Mouse (Mus musculus) splenic B cell, adult 2 months (primary cell): ENCODE measurements around the gene Vmn1r74.
"Not testable (repeated sequence)": the region's sequence is repeated elsewhere in the genome, so short reads cannot be mapped to it uniquely, and the experiment has no call there.

Experiments used
- DNase-seq: peaks from one replicate; pipeline ENCODE4 v3.0.0-alpha.2; 2011; ENCODE audit warnings: low read depth, low spot score
- H3K27me3 ChIP-seq: 2 replicates; pipeline ENCODE4 v1.6.1; 2012; ENCODE audit warnings: mild to moderate bottlenecking, low read length, moderate library complexity, mixed read lengths; ENCODE audit not compliant: control insufficient read depth, poor library complexity, insufficient read depth, severe bottlenecking
- H3K36me3 ChIP-seq: 2 replicates; pipeline ENCODE4 v1.6.1; 2012; ENCODE audit warnings: mild to moderate bottlenecking, low read length, moderate library complexity, mixed read lengths; ENCODE audit not compliant: control insufficient read depth, poor library complexity, insufficient read depth, severe bottlenecking

Gene Vmn1r74

DNA sequence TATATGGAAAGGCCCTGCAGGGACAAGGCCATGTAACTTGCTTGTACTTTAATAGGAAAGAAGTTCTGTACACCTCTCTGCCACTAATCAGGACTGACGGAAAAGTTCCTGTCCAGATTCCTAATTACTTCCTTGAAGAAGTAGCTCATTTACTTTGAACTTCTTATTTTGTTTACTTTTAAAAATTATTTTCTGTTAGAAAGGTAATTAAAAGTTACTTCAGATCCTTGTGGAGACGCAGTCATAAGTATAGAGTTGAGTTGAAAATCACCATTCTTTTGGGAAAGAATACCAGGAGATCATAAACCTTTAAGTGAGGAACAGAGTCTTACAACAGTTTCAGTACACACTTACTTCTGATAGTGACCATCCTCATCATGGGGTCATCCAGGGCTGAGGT lies at the start of gene Vmn1r74:
Gene Vmn1r74 (plus strand): TSS at position 301 of the 400 bp plus-strand sequence.
- Histone ChIP-seq H3K36me3 (no peaks in the 10 kb centered on the region), H3K27me3 (no peaks in the 10 kb centered on the region)
- no peak for DNase-seq

GRCm38 (mm10) chr7:11813751-11814150 lies 20.0 kb upstream of the Vmn1r74 start:
- Histone ChIP-seq H3K27me3 (no peaks in the 10 kb centered on the region), H3K36me3 (no peaks in the 10 kb centered on the region)
- DNase-seq, result no peak

DNA sequence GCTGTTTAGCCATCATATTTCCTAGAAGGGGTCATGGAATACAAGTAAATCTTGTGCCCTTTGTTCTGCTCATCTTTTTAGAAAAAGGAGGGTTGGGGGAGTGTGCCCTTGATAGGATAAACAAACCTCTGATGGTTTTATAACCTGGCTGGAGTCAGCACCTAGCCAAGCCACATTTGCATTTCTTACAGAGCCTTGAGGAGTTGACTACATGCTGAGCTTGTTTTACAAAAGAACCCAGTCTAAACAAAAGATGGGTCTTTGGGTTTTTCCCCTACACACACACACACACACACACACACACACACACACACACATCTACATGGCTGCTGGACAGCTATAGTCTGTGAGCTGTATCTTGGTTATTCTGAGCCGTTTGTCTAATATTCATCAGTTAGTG lies 11.6 kb upstream of the Vmn1r74 start:
- DNase-seq, result no peak
- H3K27me3 ChIP-seq, result no peaks in the 10 kb centered on the region
- H3K36me3 ChIP-seq, result no peaks in the 10 kb centered on the region

- not testable (repeated sequence) for H3K27me3 ChIP-seq, DNase-seq, H3K36me3 ChIP-seq
Measured at GRCm38 (mm10) chr7:11823246-11823645, 10.5 kb upstream of the Vmn1r74 start.

- Histone ChIP-seq H3K36me3 (no peaks in the 10 kb centered on the region), H3K27me3 (no peaks in the 10 kb centered on the region)
- DNase-seq, result no peak
Measured at GRCm38 (mm10) chr7:11874330-11874729, 40.5 kb downstream of the Vmn1r74 start, which contains the start of gene Vmn1r75. Gene Vmn1r75, plus strand, starts transcription at chr7:11874630.
